Mouse (Mus musculus) kidney, adult 11 months (tissue): ENCODE measurements around the gene Prcd.
"Not testable (repeated sequence)": the region's sequence is repeated elsewhere in the genome, so short reads cannot be mapped to it uniquely, and the experiment has no call there.

Experiments
- DNase-seq: peaks from one replicate; pipeline ENCODE4 v3.0.0; 2022

Gene Prcd

DNA sequence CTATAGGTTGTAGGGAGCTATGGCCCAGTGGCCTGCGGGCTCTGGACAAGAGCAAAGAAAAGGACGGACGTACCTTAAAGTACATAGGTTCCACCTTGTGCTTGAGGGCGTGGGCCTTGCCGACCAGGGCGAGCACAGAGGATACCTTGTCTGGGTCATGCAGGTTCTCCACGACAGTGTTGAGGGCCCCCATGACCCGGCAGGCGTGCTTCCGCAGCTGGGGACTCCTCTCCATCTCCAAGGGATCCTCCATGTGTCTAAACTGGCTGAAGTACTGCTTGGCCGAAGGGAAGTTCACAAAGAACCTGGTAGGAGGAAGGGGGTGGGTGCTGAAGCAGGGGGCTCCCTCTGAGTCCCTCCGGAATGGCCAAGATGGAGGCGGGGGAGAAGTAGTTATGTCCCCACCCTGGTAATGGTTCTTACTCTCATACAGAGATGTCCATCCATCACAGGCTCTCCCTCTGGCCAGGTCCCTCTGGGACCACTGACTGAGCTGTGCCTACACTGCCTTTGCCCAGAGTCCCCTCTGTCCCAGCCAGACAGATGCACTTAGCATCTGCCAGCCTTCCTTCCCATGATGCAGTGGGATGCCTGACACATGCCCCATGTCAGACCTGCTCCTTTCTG, 3.5 kb upstream of the Prcd start:
- DNase-seq, result no peak

GRCm38 (mm10) chr11:116650811-116651210, 2.5 kb upstream of the Prcd start:
- DNase-seq, result no peak

DNA sequence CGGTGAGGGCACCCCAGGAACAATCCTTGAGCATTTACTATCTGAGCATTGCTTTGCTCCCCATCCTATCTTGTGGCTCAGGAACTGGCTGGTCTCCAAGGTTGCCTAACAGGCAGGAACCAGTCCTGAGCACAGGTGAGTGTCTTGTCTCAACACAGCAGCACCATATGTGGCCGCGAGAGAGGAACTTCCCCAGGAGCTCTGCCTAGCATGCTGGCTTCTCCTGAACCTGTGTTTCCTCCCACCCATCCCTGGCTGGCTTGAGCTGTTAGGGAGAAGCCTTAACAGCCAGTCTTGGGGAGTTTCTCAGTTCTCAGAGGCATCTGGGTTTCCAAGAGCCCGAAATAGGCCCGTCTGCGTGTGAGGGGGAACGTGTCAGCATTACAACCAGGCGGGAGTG, 2.0 kb upstream of the Prcd start:
- no peak for DNase-seq

DNA sequence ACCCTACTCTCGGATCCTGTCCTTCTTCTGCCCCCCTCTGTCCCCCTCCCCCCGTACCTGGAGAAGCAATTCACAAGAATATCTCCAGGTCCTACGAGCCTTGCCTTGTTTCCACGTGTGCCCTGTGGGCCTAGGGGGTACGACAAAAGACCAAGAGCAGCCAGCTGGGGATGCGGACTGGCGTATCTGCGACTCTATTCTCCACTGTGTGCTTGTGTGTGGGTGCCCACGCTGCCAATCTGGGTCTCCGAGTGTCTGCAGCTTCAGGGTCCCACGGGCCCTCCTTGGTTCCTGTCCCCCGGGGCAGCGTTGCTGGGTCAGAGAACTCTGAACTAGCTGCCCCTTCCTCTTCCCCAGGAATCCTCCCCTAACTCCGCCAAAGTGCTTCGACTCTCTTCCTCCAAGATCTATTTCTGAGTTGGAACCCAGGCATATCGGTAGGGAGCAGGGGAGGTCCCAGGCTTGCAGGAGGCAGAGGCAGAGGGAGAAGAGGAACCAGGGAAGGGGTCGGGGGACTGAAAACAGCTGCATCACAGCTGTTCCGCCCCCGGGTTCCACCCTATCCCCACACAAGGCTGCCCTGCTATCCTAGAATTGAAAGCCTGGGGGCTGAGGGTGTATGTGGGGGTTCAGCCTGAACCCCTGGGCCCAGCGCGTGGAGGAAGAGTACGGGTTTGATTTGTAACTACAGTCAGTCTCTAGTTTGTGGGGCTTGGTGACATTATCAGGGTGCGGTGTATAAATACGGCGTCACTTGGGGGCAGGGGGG, 820 bp upstream of the Prcd start:
- no peak for DNase-seq

DNA sequence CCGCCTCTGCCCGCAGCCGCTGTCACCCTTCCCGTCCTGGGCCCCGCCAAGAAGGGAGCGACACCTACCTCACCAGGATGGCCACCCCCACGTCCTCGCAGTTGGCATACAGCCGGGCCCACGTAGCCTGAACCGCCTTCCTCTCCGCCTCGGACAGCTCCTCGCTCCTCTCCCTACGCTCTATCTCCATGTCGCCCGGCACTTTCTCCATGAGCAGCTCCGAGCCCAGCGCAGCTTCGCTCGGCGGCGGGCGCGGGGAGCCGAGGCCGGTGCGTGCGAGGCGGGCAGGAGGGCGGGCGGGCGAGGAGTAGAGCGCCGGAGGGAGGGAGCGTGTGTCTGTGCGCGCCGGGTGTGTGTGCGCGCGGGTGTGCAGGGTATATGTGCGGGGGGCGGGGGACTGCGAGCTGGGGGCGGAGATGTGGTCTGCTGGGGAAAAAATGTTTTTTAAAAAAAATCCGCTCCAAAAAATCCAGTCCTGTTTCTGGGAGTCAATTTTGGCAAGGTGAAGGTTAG, 431 bp downstream of the Prcd start:
- DNase-seq, result no peak

DNA sequence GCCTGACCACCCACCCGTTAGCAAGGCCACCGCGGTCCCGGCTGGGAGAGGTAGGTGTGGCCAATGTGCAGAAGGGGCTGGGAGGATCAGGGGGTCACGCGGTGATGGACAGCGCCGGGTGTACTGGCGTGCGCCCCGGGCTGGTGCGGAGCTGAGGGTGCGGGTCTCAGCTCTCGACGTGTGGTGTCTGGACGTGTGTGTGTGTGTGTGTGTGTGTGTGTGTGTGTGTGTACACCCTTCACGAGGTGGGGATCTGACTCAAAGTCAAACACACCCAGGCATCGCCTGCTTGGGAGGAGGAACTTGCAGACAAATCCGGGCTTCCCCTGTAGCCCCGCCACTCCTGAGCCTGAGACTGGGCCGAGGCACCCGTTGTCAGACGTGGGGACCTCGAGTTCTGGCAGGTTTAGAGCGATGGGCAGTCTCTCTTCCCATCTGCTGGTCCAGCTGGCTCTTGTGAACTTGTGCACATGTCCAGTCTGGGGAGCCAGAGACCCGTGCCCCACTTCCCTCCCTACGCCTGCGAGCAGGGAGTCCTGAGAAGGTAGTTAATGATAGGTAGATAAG, 1.0 kb downstream of the Prcd start, which contains the start of gene Cygb:
TSS of gene Cygb (minus strand) at position 59 of the 567 bp plus-strand sequence.
- DNase-seq, result no peak

DNA sequence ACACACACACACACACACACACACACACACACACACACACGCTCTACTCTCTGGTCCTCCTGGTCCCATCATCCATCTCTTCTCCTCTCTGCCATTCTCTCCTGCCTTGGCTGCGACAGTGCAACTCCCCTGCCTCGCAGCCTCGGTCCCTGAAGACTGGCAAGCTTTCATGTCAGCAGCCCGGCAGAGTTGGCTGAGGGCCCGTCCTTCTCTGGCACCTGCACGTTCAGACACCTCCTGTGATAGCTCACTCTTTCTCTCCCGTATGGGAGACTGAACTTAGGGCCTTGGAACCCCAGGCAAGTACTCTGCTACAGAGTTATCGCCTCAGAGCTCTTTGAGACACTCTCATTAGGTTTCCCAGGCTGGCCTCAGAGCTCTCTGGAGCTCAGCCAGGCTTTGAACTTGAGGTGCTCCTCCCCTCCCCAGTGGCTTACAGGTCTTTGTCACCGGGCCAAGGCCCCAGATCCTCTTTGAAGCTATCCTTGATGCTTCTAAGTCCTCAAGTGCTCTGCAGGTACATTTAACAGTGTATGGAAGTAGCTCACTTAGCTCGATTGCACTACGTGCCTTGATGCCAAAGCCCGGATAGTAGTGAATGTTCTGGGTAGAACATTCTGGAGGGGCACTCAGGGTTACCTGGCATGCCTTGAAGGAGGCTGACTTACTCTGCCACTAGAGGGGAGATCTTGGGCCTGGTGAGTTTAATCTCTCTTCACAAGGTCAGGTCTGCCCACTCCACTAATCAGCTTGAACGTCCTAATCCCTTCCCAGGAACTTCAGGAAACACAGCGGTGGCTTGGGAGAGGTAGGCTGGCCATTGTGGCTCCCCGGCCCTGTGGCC, 3.2 kb downstream of the Prcd start:
- DNase-seq, result no peak

DNA sequence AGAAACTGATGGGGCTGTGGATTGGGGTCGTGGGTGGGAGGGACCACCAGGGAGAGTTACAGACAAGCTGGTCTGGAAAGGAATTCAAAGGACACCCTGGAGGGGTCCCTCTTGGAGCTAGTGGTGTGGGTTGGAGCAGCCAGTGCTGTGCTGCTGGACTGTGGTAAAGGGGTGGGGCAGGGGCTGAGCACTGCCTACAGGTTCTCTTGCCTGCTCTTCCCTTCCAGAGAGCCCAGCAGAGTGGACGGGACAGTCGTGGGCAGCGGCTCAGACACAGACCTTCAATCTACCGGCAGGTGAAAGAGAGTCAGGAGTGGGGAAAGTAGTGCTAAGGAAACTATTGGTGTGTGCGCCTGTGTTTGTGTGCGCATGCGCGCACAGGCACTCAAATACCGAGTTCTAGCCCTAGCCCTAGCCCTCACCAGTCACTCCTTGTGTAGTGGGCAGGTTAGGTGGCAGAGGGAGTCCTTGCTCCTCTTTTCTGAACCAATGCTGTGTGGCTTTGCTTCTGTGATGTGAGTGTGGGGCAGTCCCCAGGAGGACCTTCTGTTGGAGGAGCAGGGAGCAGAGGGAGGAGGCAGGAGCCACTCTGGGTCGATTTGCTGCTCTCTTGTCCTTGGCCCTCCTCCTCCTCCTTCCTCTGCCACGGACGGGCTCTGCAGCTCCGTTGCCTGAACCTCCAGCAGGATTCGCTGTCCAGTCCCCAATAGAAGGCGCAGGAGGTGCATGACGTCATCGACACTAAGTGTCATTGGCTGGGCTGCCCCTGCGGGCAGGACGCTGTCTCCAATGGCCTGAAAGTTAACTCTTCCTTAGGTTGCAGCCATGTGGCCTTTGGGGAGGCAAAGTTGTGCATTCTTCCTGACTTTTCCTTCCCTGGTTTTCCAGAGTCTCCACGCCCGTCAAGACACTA, 4.2 kb downstream of the Prcd start:
- peak; percentile 95 for DNase-seq

GRCm38 (mm10) chr11:116658238-116658637, 4.9 kb downstream of the Prcd start:
- no peak for DNase-seq

DNA sequence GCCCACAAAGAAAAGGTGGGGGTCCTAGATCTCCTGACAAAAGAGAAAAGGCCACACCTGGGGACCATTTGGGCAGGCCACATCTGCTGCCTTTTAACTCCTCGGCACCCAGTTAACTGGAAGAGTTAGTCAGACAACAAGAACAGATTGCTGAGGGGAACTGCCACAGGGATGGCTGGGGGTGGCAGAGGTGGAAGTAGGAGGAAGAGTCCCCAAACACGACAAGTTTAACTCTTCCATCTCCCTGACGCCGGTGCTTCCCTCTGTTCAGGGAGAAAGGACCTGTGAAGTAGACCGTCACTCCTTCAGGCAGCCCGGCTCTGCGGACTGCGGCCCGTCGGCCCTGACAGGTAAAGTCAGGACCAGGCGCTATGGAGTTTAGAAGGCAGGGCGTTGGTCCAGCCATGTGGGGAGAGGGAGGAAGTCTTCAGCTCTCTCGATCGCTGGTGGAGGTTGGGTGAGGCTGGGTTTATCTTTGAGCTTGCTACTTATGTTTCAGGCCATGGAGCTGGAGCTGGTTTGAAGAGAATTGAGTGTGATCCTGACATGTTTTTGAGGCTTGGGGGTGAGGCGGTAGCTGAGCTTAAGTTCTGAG, 5.8 kb downstream of the Prcd start:
- no peak for DNase-seq

DNA sequence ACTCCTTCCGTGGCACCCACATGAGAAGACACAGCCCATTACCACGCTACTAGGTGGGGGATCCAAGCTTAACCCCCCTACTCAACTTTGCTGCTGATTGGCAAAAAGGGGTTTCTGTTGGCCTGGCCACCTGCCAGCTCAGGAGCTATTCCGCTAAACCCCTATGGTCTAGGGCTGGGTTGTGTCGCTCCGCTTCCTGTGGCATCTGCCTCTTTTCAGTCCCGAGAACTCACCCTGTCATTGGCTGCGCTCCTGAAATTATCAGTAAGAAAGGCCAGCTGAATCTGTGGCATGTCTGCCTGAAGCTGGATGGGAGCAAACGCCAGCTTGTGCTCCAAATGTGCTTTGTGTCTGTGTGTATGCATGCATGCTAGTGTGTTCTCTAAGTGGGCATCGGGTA, 6.8 kb downstream of the Prcd start:
- no peak for DNase-seq

- DNase-seq, result no peak
These were observed 8.1 kb downstream of the Prcd start for GRCm38 (mm10) chr11:116661291-116661947.

DNA sequence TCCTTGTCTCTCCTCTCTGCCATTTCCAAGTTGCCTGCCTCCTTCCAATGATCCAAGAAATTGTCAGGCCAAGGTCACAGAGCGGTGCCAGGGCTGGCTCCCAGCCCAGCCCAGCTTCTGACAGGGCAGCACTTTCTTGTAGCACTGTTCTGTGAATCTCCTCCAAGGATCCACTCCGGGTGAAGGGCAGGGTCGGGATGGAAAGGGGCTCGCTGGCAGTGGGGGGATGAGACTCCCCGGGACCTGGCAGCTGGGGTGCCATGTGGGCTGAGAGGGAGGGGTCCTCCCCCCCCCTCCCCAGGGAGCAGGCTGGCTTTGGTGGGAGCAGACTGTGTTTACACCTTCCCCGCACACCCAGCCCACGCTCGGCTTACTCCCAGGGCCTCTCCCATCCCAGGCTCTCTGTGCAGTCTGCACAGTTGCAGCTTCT, 8.6 kb downstream of the Prcd start:
- DNase-seq, result peak; percentile 61

- DNase-seq, result no peak
These were observed 12.0 kb downstream of the Prcd start for GRCm38 (mm10) chr11:116665289-116665688.

DNA sequence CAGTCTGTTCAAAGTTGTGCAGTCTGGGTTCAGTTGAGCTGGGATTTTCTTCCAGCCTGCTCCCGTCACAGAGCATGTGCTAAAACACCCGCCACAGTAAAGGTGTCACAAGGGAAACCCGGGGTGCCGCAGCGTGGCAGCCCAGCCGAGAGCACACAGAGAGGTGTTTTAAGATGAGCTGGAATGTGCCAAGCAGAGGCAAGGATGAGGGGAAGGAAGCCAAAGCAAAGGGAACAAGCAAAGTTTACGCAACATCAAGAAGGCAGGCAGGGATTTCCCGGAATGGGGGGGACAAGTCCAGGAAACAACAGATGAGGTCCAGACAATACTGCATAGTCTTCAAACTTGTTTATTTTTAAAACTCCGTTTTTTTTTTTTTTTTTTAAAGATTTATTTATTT, 13.2 kb downstream of the Prcd start:
- no peak for DNase-seq

GRCm38 (mm10) chr11:116667012-116667411, 13.7 kb downstream of the Prcd start:
- not testable (repeated sequence) for DNase-seq

GRCm38 (mm10) chr11:116667930-116668329, 14.6 kb downstream of the Prcd start:
- no peak for DNase-seq

- peak; percentile 73 for DNase-seq
These were observed 15.1 kb downstream of the Prcd start for GRCm38 (mm10) chr11:116668381-116668825.

- DNase-seq, result no peak
These were observed 15.5 kb downstream of the Prcd start for GRCm38 (mm10) chr11:116668839-116669238.

DNA sequence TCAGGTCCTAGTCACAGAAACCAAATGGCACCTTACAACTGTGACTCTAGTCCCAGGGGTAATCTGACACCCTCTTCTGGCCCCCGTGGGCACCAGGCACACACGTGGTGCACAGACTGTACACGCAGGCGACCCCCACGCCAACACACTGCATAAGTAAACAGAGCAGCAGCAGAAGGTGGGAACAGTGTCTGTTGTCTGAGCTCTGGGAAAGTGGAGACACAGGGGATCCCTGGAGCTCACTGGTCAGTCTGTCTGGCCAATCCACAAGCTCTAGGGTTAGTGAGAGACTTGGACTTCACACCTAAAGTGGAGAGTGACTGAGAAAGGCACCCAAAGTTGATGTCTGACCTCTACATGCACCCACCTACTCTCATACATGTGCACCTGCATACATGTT, 16.0 kb downstream of the Prcd start:
- no peak for DNase-seq
